Mouse (Mus musculus) skeletal muscle tissue, postnatal 0 days (tissue): ENCODE data around the gene Olfr313. TPM values are rescaled to one million over a fixed set of nuclear protein-coding genes. Genes with fewer than 3 reads are reported as not detected.

ENCODE experiments used
- polyA plus RNA-seq: library from polyadenylated mRNA; unstranded; fragments of >200 nt; fragmentation: Nextera tagmentation; extraction: Ambion mirVana; gene quantifications from 2 replicates; pipeline ENCODE4 v1.2.1, GENCODE M21; 2015

Olfr313 gene
- polyA plus RNA-seq: not detected in 2 replicates

GRCm38 (mm10) chr11:58814700-58815099 is at the start of gene Olfr313:
Olfr313 (plus strand) TSS chr11:58815000.

GRCm38 (mm10) chr11:58772888-58773287 is 41.9 kb upstream of the Olfr313 start, which contains the start of gene Olfr315:
Olfr315 (plus strand) TSS chr11:58773188.

GRCm38 (mm10) chr11:58782480-58783089 is 32.2 kb upstream of the Olfr313 start, which contains the start of gene Olfr314:
Olfr314 (plus strand) TSS chr11:58782952.

DNA sequence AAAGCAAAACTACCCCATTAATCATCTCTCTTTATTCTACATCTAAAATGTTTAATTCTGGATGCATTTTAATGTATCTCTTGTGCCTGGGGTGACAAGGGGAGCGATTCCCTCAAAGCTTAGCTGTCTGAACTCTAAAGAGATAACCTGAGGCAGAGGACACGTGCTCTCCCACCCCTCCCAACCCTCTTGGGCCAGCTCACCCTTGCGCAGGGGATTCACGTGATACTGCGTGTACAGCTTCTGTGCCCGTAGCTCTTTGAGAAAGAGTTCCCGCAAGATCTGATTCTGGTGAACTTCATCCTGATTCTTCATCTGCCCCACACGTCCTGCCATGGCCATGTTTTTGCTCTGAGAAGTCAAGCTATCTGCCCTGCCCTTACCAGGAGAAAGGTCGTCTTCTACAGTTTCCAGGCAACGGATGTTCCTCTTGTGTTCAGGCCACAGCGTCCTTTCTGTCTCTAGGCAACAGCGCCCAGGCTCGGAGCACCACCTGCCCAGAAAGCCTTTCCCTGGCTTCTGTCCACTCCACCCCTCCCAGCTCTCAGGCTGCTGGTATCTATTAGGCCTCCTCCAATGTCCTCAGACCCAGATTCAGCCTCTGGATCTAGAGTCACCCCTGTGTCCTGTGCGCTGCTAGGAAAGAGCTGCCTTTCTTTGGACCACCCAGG is 13.1 kb upstream of the Olfr313 start, which contains the start of gene Fam183b:
Gene Fam183b (minus strand): TSS at position 403 of the 671 bp plus-strand sequence.

DNA sequence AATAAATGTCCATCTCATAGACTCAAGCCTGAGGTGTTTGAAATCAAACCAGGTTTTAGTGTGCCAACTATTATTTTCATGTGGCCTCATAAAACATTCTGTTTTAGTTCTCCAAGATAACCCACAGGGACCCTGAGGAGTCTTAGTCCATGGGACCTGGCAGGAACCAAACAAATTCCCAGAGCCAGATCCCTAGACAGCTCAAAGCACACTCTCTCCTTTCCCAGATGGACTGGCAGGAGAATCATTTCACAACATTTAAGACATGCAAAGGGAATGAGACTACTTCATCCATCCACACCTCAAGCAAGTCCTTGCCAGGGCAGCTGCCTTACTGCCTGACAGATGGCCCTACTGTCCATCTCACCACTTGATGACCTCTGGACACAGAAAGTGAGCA is 14.1 kb downstream of the Olfr313 start, which contains the start of gene Olfr312:
Gene Olfr312 (plus strand): TSS at position 301 of the 400 bp plus-strand sequence.

GRCm38 (mm10) chr11:58838951-58839350 is 24.2 kb downstream of the Olfr313 start, which contains the start of gene Olfr311:
Olfr311 (plus strand) TSS chr11:58839251.

GRCm38 (mm10) chr11:58846919-58847461 is 32.2 kb downstream of the Olfr313 start, which contains the start of gene Gm12258:
Gm12258 (plus strand) TSS chr11:58847158.

GRCm38 (mm10) chr11:58867039-58867953 is 52.5 kb downstream of the Olfr313 start, which contains the start of gene 2810021J22Rik:
2810021J22Rik (plus strand) TSS chr11:58867216.

Other genes with a start within 250 kb of the Olfr313 start
- gene Olfr224, start 244.4 kb upstream of the Olfr313 start, polyA plus RNA-seq: not detected in 2 replicates
- gene Olfr325, start 237.3 kb upstream of the Olfr313 start, polyA plus RNA-seq: not detected in 2 replicates
- gene Olfr324, start 219.9 kb upstream of the Olfr313 start, polyA plus RNA-seq: not detected in 2 replicates
- not detected in 2 replicates for gene 2210407C18Rik, start 198.9 kb upstream of the Olfr313 start, polyA plus RNA-seq
- gene Olfr323, start 184.5 kb upstream of the Olfr313 start, polyA plus RNA-seq: not detected in 2 replicates
- gene Trim58, start 174.5 kb upstream of the Olfr313 start, polyA plus RNA-seq: not detected in 2 replicates
- not detected in 2 replicates for gene Olfr322, start 156.2 kb upstream of the Olfr313 start, polyA plus RNA-seq
- not detected in 2 replicates for gene Olfr320, start 133.9 kb upstream of the Olfr313 start, polyA plus RNA-seq
- gene Olfr319, start 115.8 kb upstream of the Olfr313 start, polyA plus RNA-seq: not detected in 2 replicates
- not detected in 2 replicates for gene Olfr318, start 91.0 kb upstream of the Olfr313 start, polyA plus RNA-seq
- gene Olfr317, start 75.8 kb upstream of the Olfr313 start, polyA plus RNA-seq: not detected in 2 replicates
- not detected in 2 replicates for gene Olfr316, start 62.3 kb upstream of the Olfr313 start, polyA plus RNA-seq
- gene Olfr315, start 41.8 kb upstream of the Olfr313 start, polyA plus RNA-seq: not detected in 2 replicates
- gene Olfr314, start 32.0 kb upstream of the Olfr313 start, polyA plus RNA-seq: not detected in 2 replicates
- gene Fam183b, start 13.0 kb upstream of the Olfr313 start, polyA plus RNA-seq: 1.3 and 1.9 TPM in 2 replicates
- gene Olfr312, start 14.2 kb downstream of the Olfr313 start, polyA plus RNA-seq: not detected in 2 replicates
- gene Olfr311, start 24.3 kb downstream of the Olfr313 start, polyA plus RNA-seq: not detected in 2 replicates
- gene Gm12258, start 32.2 kb downstream of the Olfr313 start, polyA plus RNA-seq: 2.0 TPM in 2 replicates
- gene 2810021J22Rik, start 52.2 kb downstream of the Olfr313 start, polyA plus RNA-seq: 2.0 and 2.2 TPM in 2 replicates
- gene Zfp39, start 89.2 kb downstream of the Olfr313 start, polyA plus RNA-seq: 3.0 and 3.2 TPM in 2 replicates
- gene Btnl10, start 102.9 kb downstream of the Olfr313 start, polyA plus RNA-seq: not detected in 2 replicates
- 161 and 166 TPM in 2 replicates for gene Rnf187, start 123.9 kb downstream of the Olfr313 start, polyA plus RNA-seq
- 2.4 and 2.5 TPM in 2 replicates for gene Hist3h2ba, start 133.9 kb downstream of the Olfr313 start, polyA plus RNA-seq
- gene Hist3h2a, start 139.7 kb downstream of the Olfr313 start, polyA plus RNA-seq: 15.6 and 17.7 TPM in 2 replicates
- 0.08 and 0.10 TPM in 2 replicates for gene Trim17, start 139.7 kb downstream of the Olfr313 start, polyA plus RNA-seq
- gene Trim11, start 163.1 kb downstream of the Olfr313 start, polyA plus RNA-seq: 13.7 and 15.2 TPM in 2 replicates